Mouse (Mus musculus) cerebellum, adult 9-10 months (tissue): ENCODE results near the gene Slc39a5.

Experiments used
- DNase-seq: peaks from one replicate; pipeline ENCODE4 v3.0.0; 2022

Gene Slc39a5

GRCm38 (mm10) chr10:128374393-128374792 lies 26.6 kb downstream of the Slc39a5 start:
- no peak for DNase-seq

- DNase-seq: no peak
These were observed 27.9 kb downstream of the Slc39a5 start for GRCm38 (mm10) chr10:128372989-128373748.

- DNase-seq: no peak
These were observed 28.9 kb downstream of the Slc39a5 start for GRCm38 (mm10) chr10:128372142-128372541.

GRCm38 (mm10) chr10:128370601-128371000 lies 30.4 kb downstream of the Slc39a5 start:
- DNase-seq: no peak

GRCm38 (mm10) chr10:128370021-128370420 lies 31.0 kb downstream of the Slc39a5 start:
- no peak for DNase-seq

- DNase-seq: no peak
These were observed 31.4 kb downstream of the Slc39a5 start for GRCm38 (mm10) chr10:128369599-128369998.

GRCm38 (mm10) chr10:128369218-128369543 lies 31.8 kb downstream of the Slc39a5 start:
- no peak for DNase-seq

- DNase-seq: peak; percentile 96
These were observed 32.4 kb downstream of the Slc39a5 start, which contains the start of gene Coq10a for GRCm38 (mm10) chr10:128368402-128369217. TSS of gene Coq10a (minus strand) at chr10:128368997.

GRCm38 (mm10) chr10:128367899-128368401 lies 33.1 kb downstream of the Slc39a5 start:
- no peak for DNase-seq

- peak; percentile 63 for DNase-seq
These were observed 38.5 kb downstream of the Slc39a5 start for GRCm38 (mm10) chr10:128362568-128362967.

GRCm38 (mm10) chr10:128361836-128362235 lies 39.2 kb downstream of the Slc39a5 start:
- no peak for DNase-seq

GRCm38 (mm10) chr10:128359226-128359625 lies 41.8 kb downstream of the Slc39a5 start:
- no peak for DNase-seq

- DNase-seq: peak; percentile 73
These were observed 42.2 kb downstream of the Slc39a5 start for GRCm38 (mm10) chr10:128358796-128359195.

GRCm38 (mm10) chr10:128347541-128347940 lies 53.5 kb downstream of the Slc39a5 start:
- DNase-seq: no peak
